Mouse (Mus musculus): ENCODE data around the gene Gsap.

DNA sequence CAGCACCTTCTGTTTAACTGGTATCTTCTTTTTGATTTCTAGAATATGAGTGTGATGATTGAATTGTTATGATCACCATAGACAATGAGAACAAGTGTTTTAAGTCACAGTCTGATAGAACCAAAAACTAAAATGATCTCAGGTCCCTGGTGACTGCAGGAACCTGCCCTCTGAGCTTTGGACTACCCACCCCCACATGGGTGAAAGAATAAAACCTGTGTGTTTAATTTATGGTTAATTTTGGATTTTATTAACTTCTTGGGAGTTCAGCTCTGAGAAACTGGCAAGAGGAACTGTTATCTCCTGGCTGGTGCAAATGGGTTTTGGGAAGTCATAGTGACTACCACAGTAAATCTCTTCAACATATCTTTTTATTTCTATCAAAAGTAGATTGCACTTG is 6.6 kb upstream of the Gsap start:
- TF ChIP-seq GATA1 (IDR thresholded peaks at IDR 0.05; ENCODE audit: borderline replicate concordance, low read length) (no peak), FLI1 (IDR thresholded peaks at IDR 0.05; ENCODE audit: low read length) (no peak)

All from megakaryocyte, embryonic 14.5 days (primary cell).